Mouse (Mus musculus): Measurements from ENCODE around the gene Cdc14b. TPM values are rescaled to one million over a fixed set of nuclear protein-coding genes. Genes with fewer than 3 reads are reported as not detected.

Gene Cdc14b
- polyA plus RNA-seq, 1 experiment from 2014 or later = 21.0 TPM

- Histone ChIP-seq H3K9me3 (ENCODE audit: control insufficient read depth, low read length) (no peaks in the 10 kb centered on the region), H3K27ac (replicated peaks in 1 of 2; ENCODE audit: control insufficient read depth in 1 of 2, insufficient read depth in 1 of 2, low read depth in 2 of 2, low read length in 2 of 2) (0 out of 4 replicates have a peak overlapping the region, but pooled peaks of 1 of the 2 experiments have one; percentile 19), H3K4me1 (ENCODE audit: control insufficient read depth in 2 of 2, insufficient read depth in 2 of 2, low read length in 2 of 2) (peaks cover 18 to 34% of the 10 kb centered on the region in 2 experiments), H3K9ac (ENCODE audit: low read length) (no peak overlapping the region), H3K4me2 (ENCODE audit: low read length) (no peak overlapping the region), H3K4me3 (ENCODE audit: control insufficient read depth in 1 of 2, insufficient read depth in 1 of 2, low read depth in 1 of 2, low read length in 2 of 2) (no peak overlapping the region), H3K36me3 (ENCODE audit: control insufficient read depth, insufficient read depth, low read length) (no peaks in the 10 kb centered on the region), H3K27me3 (ENCODE audit: control insufficient read depth, insufficient read depth, low read length) (no peaks in the 10 kb centered on the region)
- 68% methylated on average over 3 of the region's 3 CpGs for WGBS
- ATAC-seq (ENCODE audit: insufficient number of reproducible peaks, insufficient read depth, low FRiP score, low read depth) = no peak
These were observed 39.3 kb downstream of the Cdc14b start for GRCm38 (mm10) chr13:64235777-64236176.

GRCm38 (mm10) chr13:64235062-64235715, 39.9 kb downstream of the Cdc14b start:
- no peaks in the 10 kb centered on the region for H3K36me3 ChIP-seq (ENCODE audit: control insufficient read depth, insufficient read depth, low read length)
- H3K27me3 ChIP-seq (ENCODE audit: control insufficient read depth, insufficient read depth, low read length) = no peaks in the 10 kb centered on the region
- H3K4me3 ChIP-seq (ENCODE audit: control insufficient read depth in 1 of 2, insufficient read depth in 1 of 2, low read depth in 1 of 2, low read length in 2 of 2) = no peak overlapping the region
- no peak overlapping the region for H3K4me2 ChIP-seq (ENCODE audit: low read length)
- ATAC-seq (ENCODE audit: insufficient number of reproducible peaks, insufficient read depth, low FRiP score, low read depth) = no peak
- no peak overlapping the region for H3K9ac ChIP-seq (ENCODE audit: low read length)
- WGBS = 41% methylated on average over 4 of the region's 4 CpGs
- H3K4me1 ChIP-seq (ENCODE audit: control insufficient read depth in 2 of 2, insufficient read depth in 2 of 2, low read length in 2 of 2) = peaks cover 12 to 29% of the 10 kb centered on the region in 2 experiments
- H3K27ac ChIP-seq (replicated peaks in 1 of 2; ENCODE audit: control insufficient read depth in 1 of 2, insufficient read depth in 1 of 2, low read depth in 2 of 2, low read length in 2 of 2) = 0 out of 4 replicates have a peak overlapping the region, but pooled peaks of 1 of the 2 experiments have one; percentile 10
- H3K9me3 ChIP-seq (ENCODE audit: control insufficient read depth, low read length) = no peaks in the 10 kb centered on the region

DNA sequence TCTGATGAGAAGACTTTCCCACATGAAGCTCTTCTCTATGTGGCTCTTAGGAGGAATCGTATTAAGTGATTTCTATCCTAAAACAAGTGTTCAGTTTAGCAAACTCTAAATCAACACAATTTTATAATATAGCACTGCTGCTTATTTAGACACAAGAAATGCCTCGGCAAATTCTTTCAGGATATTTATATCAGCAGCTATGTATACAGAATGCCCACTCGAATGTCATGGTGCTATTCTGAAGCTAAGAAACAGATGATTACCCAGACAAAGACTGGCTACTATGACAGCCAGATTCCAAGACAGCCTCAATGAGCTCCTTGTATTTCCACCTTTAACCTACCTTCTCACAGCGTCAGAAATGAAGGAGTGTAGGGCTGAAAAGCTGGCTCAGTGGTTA, 42.0 kb downstream of the Cdc14b start:
- no peak overlapping the region for H3K4me2 ChIP-seq (ENCODE audit: low read length)
- H3K36me3 ChIP-seq (ENCODE audit: control insufficient read depth, insufficient read depth, low read length) = no peaks in the 10 kb centered on the region
- no peaks in the 10 kb centered on the region for H3K9me3 ChIP-seq (ENCODE audit: control insufficient read depth, low read length)
- no peak overlapping the region for H3K27ac ChIP-seq (replicated peaks in 1 of 2; ENCODE audit: control insufficient read depth in 1 of 2, insufficient read depth in 1 of 2, low read depth in 2 of 2, low read length in 2 of 2)
- H3K27me3 ChIP-seq (ENCODE audit: control insufficient read depth, insufficient read depth, low read length) = no peaks in the 10 kb centered on the region
- ATAC-seq (ENCODE audit: insufficient number of reproducible peaks, insufficient read depth, low FRiP score, low read depth) = no peak
- no peak overlapping the region for H3K9ac ChIP-seq (ENCODE audit: low read length)
- WGBS = 66% methylated on average over 4 of the region's 4 CpGs
- H3K4me3 ChIP-seq (ENCODE audit: control insufficient read depth in 1 of 2, insufficient read depth in 1 of 2, low read depth in 1 of 2, low read length in 2 of 2) = no peak overlapping the region
- peaks cover 12 to 29% of the 10 kb centered on the region in 2 experiments for H3K4me1 ChIP-seq (ENCODE audit: control insufficient read depth in 2 of 2, insufficient read depth in 2 of 2, low read length in 2 of 2)

DNA sequence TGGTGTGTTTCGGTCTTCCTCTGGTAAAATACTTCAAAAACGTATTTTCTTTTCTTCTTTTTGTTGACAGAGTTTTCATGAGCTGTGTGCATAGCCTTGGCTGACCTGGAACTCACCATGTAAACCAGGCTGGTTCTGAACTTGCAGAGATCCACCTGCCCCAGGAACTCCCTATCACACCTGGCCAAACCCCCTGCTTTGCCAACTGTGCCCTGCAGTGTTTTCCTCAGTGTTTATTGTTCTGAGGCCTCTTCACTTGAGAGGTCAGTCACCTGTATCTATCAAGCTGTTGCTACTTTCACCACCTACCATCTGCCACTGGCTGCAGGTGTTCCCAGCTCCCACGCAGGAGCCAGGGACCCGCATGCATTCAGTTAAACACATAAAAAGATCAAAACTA, 48.4 kb downstream of the Cdc14b start:
- Histone ChIP-seq H3K4me2 (ENCODE audit: low read length) (no peak overlapping the region), H3K4me3 (ENCODE audit: control insufficient read depth in 1 of 2, insufficient read depth in 1 of 2, low read depth in 1 of 2, low read length in 2 of 2) (no peak overlapping the region), H3K27ac (replicated peaks in 1 of 2; ENCODE audit: control insufficient read depth in 1 of 2, insufficient read depth in 1 of 2, low read depth in 2 of 2, low read length in 2 of 2) (no peak overlapping the region), H3K36me3 (ENCODE audit: control insufficient read depth, insufficient read depth, low read length) (peaks cover 5% of the 10 kb centered on the region; the same call in 1 of the 2 replicates), H3K4me1 (ENCODE audit: control insufficient read depth in 2 of 2, insufficient read depth in 2 of 2, low read length in 2 of 2) (peaks cover 0 to 3% of the 10 kb centered on the region in 2 experiments; a peak in 1 of 4 replicates), H3K9me3 (ENCODE audit: control insufficient read depth, low read length) (no peaks in the 10 kb centered on the region), H3K9ac (ENCODE audit: low read length) (no peak overlapping the region), H3K27me3 (ENCODE audit: control insufficient read depth, insufficient read depth, low read length) (no peaks in the 10 kb centered on the region)
- no peak for ATAC-seq (ENCODE audit: insufficient number of reproducible peaks, insufficient read depth, low FRiP score, low read depth)
- 88% methylated on average over 4 of the region's 4 CpGs for WGBS

DNA sequence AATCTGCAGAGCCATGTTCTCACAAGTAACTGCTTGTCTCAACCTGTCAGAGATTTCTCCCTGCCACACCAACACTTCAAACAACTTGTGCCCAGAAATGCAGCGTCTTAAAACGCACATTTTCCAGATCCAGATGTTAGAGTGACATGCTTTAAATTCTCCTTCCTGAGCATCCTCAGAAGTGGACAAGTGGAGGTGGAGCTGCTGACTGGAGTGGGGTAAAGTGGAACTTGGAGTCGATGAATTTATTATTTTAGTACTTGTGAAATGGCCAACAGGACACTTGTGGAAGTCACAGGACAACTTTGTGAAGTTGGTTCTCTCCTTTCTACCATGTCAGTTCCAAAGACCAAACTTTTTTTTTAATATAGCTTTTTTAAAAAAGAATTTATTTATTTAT, 49.4 kb downstream of the Cdc14b start:
- H3K4me3 ChIP-seq (ENCODE audit: control insufficient read depth in 1 of 2, insufficient read depth in 1 of 2, low read depth in 1 of 2, low read length in 2 of 2) = no peak overlapping the region
- no peak overlapping the region for H3K27ac ChIP-seq (replicated peaks in 1 of 2; ENCODE audit: control insufficient read depth in 1 of 2, insufficient read depth in 1 of 2, low read depth in 2 of 2, low read length in 2 of 2)
- H3K9ac ChIP-seq (ENCODE audit: low read length) = no peak overlapping the region
- no peaks in the 10 kb centered on the region for H3K9me3 ChIP-seq (ENCODE audit: control insufficient read depth, low read length)
- no peaks in the 10 kb centered on the region for H3K27me3 ChIP-seq (ENCODE audit: control insufficient read depth, insufficient read depth, low read length)
- H3K36me3 ChIP-seq (ENCODE audit: control insufficient read depth, insufficient read depth, low read length) = peaks cover 5% of the 10 kb centered on the region; the same call in 1 of the 2 replicates
- WGBS = 57% methylated on average over 3 of the region's 3 CpGs
- no peak for ATAC-seq (ENCODE audit: insufficient number of reproducible peaks, insufficient read depth, low FRiP score, low read depth)
- no peak overlapping the region for H3K4me2 ChIP-seq (ENCODE audit: low read length)
- peaks cover 0 to 3% of the 10 kb centered on the region in 2 experiments; a peak in 1 of 4 replicates for H3K4me1 ChIP-seq (ENCODE audit: control insufficient read depth in 2 of 2, insufficient read depth in 2 of 2, low read length in 2 of 2)

DNA sequence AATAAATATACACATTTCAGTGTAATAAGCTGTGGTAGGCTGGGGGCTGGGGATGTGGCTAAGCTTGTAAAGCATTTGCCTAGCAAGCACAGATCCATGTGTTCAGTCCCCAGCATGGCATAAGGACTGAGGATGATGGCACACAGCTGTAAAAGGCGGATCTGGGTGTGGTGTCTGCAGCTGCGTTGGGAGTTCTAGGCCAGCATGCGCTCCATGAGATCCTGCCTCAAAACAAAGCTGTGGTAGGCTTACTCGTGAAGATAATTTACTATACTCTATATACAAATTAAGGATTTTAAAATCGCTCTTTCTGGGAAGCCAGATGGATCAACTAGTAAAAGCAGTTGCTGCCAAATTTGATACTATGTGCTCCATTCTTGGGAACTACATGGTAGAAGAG, 60.2 kb downstream of the Cdc14b start:
- H3K9ac ChIP-seq (ENCODE audit: low read length) = no peak overlapping the region
- no peaks in the 10 kb centered on the region for H3K9me3 ChIP-seq (ENCODE audit: control insufficient read depth, low read length)
- peaks cover 25% of the 10 kb centered on the region for H3K36me3 ChIP-seq (ENCODE audit: control insufficient read depth, insufficient read depth, low read length)
- H3K4me3 ChIP-seq (ENCODE audit: control insufficient read depth in 1 of 2, insufficient read depth in 1 of 2, low read depth in 1 of 2, low read length in 2 of 2) = no peak overlapping the region
- H3K4me1 ChIP-seq (ENCODE audit: control insufficient read depth in 2 of 2, insufficient read depth in 2 of 2, low read length in 2 of 2) = no peaks in the 10 kb centered on the region
- H3K4me2 ChIP-seq (ENCODE audit: low read length) = no peak overlapping the region
- no peak for ATAC-seq (ENCODE audit: insufficient number of reproducible peaks, insufficient read depth, low FRiP score, low read depth)
- H3K27me3 ChIP-seq (ENCODE audit: control insufficient read depth, insufficient read depth, low read length) = no peaks in the 10 kb centered on the region
- no peak overlapping the region for H3K27ac ChIP-seq (replicated peaks in 1 of 2; ENCODE audit: control insufficient read depth in 1 of 2, insufficient read depth in 1 of 2, low read depth in 2 of 2, low read length in 2 of 2)
- 89% methylated on average over 5 of the region's 5 CpGs for WGBS

DNA sequence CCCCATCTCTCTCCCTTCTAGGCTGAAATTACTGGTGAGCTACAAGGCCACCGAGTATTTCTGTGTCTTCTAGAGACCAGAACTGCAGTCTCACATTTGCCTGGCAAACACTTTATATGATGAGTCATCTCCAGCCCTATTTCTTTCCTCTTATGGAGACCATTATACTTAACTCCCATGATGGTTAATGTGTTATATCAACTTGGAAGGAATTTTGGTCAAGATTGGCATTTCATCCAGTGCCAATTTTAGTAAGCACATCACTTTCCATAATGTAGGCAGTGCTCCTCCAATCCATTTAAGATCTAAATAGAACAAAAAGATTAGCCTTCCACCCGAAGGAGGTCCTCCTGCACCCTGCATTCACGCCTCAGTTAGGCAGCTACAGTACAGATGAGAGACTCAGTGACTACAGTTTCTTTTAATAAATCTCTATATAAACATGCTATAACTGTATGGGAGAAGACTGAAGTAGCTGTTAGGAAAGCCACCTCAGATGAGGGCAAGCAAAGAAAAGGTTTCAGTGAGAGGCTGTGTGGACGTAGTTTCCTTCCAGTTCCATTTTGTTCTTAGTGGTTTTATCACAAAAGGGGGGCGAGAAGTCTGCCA, 63.0 kb downstream of the Cdc14b start:
- 88% methylated on average over 5 of the region's 5 CpGs for WGBS
- no peak overlapping the region for H3K4me3 ChIP-seq (ENCODE audit: control insufficient read depth in 1 of 2, insufficient read depth in 1 of 2, low read depth in 1 of 2, low read length in 2 of 2)
- no peak overlapping the region for H3K27ac ChIP-seq (replicated peaks in 1 of 2; ENCODE audit: control insufficient read depth in 1 of 2, insufficient read depth in 1 of 2, low read depth in 2 of 2, low read length in 2 of 2)
- no peaks in the 10 kb centered on the region for H3K4me1 ChIP-seq (ENCODE audit: control insufficient read depth in 2 of 2, insufficient read depth in 2 of 2, low read length in 2 of 2)
- no peaks in the 10 kb centered on the region for H3K27me3 ChIP-seq (ENCODE audit: control insufficient read depth, insufficient read depth, low read length)
- no peak overlapping the region for H3K9ac ChIP-seq (ENCODE audit: low read length)
- H3K4me2 ChIP-seq (ENCODE audit: low read length) = no peak overlapping the region
- H3K9me3 ChIP-seq (ENCODE audit: control insufficient read depth, low read length) = no peaks in the 10 kb centered on the region
- no peak for ATAC-seq (ENCODE audit: insufficient number of reproducible peaks, insufficient read depth, low FRiP score, low read depth)
- H3K36me3 ChIP-seq (ENCODE audit: control insufficient read depth, insufficient read depth, low read length) = peaks cover 32% of the 10 kb centered on the region
